Mouse (Mus musculus) olfactory bulb, adult 2 months (tissue): ENCODE data around the gene Ppm1h.

ENCODE experiments used
- CTCF ChIP-seq: fragments of 200-500 bp; IDR thresholded peaks from 2 replicates; pipeline ENCODE4 v1.5.1; 2012; ENCODE audit warnings: low read depth, mild to moderate bottlenecking, low read length, moderate library complexity; ENCODE audit not compliant: insufficient read depth
- POLR2A ChIP-seq: fragments of 200-500 bp; IDR thresholded peaks from 2 replicates; pipeline ENCODE4 v1.6.1; 2012; ENCODE audit warnings: mild to moderate bottlenecking, low read depth, low read length, moderate library complexity; ENCODE audit not compliant: insufficient read depth

GRCm38 (mm10) chr10:122777436-122777835 lies 98.9 kb downstream of the Ppm1h start:
- TF ChIP-seq POLR2A, result no peak
- TF ChIP-seq CTCF, result no peak
